Mouse (Mus musculus): Measurements from ENCODE around the gene Smim24.

Smim24 gene

DNA sequence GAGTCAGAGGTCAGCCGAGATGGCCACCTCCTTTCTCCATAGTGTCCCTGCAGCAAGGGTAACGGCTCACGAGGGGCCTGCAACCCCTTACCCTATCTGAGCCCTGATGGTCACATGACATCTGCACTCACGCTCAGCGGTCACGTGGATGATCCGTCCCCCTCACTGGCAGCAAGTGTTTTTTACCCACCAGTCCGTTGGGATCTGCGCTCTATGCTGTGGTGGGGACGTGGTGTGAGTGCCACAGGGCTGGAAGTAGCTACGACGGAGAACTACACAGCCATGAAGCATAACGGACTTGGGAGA lies 15.5 kb downstream of the Smim24 start:
- WGBS: 69% methylated on average over 13 of the region's 13 CpGs

GRCm38 (mm10) chr10:81408871-81409291 lies 16.0 kb downstream of the Smim24 start:
- 38% methylated on average over 9 of the region's 9 CpGs for WGBS

GRCm38 (mm10) chr10:81409330-81409729 lies 16.5 kb downstream of the Smim24 start:
- WGBS: 24% methylated on average over 8 of the region's 8 CpGs

DNA sequence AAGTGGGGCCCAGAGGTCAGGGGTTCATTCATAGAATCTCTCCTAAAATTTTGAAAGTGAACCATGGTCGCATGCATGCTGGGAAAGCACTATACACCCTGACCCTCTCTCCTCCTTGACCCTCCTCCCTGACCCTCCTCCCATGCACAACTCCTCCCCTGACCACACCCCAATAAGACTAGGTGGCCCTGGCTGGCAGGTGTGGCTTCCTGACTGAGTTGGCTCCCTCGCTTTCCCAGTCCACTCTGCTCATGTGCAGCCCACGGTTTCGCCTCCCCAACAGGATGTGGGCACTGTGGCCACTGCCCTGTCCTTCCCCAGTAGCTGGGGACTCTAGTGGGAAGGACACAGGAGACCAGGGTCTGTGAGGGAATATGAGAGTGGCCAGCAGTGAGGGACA lies 17.5 kb downstream of the Smim24 start:
- WGBS: 80% methylated on average over 4 of the region's 4 CpGs

DNA sequence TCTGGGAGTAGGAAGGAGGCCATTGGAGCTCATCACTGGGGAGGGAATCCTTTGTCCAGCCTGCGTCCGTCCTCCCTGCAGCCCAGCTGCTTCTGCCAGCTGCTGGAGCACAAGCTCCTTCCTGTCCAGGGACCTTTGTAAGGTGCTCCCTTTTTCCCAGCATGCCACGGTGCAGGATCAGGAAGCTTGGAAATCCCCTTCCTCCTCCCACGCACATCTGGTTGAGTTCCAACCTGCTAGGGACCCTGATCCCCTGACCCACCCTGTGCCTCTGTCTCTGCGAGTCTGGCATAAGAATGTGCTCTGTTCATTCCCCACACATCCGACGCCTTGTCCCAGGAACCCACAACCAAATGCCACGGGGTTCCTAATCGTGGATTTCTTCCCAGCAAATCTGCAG lies 18.1 kb downstream of the Smim24 start:
- 32% methylated on average over 9 of the region's 9 CpGs for WGBS

DNA sequence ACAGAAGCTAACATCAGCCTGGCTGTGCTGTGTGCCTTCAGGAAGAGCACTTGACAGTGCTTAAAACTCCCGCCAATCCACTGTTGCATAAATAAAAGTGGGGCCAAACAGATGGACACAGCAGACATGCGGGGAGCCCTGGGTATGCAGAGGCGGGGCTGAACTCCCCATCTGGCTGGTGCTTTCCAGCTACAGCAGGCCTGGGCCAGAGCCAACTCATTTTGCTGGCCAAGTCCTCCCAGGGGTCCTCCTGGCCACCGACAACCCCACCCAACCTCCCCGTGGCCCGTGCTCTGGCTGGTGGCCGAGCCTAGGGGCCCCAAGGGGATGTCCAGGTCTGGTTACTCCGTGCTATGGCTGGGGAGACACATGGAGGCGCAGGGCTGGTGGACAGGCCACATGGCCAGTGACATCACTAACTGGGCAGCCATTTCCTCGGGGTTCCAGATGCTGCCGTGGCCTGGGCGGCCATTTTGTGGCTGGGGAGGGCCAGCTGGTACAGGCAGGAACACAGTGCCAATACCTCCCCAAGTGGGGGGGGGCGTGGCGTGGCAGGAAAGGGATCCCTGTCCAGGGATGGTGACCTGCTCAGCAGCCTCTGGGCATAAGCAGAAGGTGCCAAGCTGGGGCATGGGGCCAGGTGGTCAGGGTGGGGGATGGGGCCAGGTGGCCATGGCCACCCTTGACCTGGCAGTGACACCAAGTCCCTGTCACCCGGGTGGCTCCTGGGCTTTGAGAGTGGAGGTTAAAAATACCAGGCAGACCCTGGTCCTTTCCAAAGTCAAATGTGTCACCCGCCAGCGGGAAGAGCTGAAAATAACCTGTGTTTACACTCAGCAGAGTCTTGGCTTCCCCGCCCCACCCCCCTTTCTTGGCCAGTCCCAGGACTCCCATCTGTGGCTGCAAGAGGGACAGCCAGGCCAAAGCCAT lies 18.9 kb downstream of the Smim24 start:
- 29% methylated on average over 18 of the region's 18 CpGs for WGBS

DNA sequence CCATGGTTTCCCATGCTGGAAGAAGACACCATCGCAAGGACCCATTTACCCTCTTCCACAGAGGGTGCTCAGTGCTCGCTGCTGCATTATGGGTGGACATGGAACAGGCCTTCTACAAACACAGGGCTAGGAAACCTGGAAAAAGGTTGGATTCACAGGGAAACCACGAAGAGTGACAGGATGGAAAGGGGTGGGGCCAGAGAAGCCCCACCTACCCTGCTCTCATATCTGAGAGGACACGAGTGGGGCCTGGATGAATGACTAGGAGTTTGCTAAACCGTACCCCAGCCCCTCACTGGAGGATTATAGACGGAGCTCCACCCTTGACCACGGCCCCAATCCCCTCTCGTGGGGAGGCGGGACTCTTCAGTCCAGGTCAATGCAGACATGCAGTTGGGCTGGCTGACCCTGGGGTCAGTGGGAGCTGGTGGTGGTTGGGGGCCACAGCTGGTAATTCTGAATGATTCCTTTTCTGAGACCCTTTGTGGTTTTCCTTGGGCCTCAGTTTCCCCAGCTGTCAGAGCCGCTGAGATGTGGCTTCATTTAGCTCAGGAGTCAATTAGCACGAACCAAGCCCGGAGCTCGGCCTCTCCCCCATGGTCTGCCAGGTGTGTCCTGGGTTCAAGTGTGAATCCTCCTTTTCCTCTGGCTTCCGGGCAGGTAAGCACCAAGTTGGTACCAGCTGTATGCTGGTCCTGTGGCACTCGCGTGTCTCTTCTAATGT lies 19.9 kb downstream of the Smim24 start:
- 69% methylated on average over 16 of the region's 16 CpGs for WGBS

DNA sequence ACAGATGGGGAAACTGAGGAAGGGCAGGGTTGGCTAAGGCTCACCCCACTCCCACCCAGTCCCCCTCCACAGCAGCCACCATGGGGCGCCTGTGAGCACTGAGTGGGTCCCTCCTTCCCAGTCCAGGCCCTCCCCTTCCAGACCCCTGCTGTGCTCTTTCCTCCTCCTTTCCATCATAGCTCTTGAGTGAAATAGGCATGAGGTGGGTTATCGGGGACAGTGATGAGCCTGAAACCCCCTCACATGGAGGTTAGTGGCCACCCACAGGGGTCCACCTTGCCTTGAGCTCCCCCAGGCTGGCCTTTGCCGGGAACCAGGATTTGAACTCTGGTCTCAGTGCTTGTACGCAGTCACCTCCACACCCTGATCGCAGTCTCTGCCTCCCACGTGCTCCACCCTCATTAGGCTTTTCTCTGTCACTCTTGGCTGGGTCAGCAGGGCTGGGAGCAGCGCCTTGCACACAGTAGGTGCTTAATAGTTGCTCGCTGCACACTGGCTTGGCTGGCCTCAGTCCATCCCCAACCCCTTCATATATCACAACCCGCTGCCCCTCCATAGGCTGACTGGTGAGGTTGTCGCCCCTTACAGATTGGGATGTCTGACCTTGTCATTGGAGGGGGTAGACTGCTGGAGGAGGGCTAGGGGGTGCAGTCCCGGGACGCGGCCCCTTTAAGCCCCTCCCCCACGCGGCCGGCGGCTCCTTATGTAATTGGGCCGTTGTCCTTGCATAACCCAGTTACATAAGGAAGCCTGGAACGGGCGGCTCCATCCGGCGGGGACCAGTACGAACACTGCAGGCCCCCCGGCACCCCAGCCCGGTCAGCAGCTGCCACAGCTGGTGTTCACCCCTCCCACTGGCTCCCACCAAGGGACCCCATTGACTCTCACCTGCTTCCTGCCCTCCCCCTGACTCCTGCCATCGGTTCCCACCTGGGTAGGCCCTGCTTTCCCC lies 20.7 kb downstream of the Smim24 start:
- WGBS: 22% methylated on average over 26 of the region's 26 CpGs

- WGBS: 79% methylated on average over 5 of the region's 5 CpGs
Measured at GRCm38 (mm10) chr10:81415146-81415545, 22.3 kb downstream of the Smim24 start.

- 61% methylated on average over 17 of the region's 17 CpGs for whole genome bisulfite sequencing
Measured at GRCm38 (mm10) chr10:81415549-81416310, 22.9 kb downstream of the Smim24 start.

DNA sequence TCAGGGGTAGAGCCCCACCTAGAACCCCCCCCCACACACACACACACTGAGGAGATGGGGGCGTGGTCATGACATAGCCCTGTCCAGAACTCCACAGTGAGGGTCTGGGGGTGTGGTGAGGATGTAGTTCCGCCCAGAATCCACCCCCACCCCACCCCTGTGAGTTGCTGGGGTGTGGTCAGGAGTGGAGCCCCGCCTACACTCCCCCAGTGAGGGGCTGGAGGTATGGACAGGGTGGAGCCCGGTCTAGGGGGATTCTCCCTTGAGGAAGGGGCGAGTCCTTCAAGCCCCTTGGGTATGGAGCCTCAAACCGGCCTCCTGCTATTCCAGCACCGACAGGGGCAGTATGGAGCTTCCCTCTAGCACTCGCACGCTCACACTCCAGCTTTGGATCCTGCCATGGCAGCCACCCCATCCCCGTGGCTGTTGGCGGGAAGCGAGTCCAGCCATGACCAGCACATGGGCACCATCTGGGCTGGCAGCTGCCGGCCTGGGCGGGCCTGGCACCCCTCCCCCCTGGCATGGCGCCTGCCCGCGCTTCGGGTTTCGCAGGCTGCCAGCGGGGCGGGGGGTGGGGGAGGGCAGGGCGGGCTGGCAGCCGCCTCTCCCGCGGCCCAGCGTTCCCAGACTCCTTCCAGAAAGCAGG lies 23.9 kb downstream of the Smim24 start:
- WGBS: 5% methylated on average over 26 of the region's 26 CpGs

GRCm38 (mm10) chr10:81417227-81418215 lies 24.7 kb downstream of the Smim24 start:
- 43% methylated on average over 12 of the region's 12 CpGs for WGBS

DNA sequence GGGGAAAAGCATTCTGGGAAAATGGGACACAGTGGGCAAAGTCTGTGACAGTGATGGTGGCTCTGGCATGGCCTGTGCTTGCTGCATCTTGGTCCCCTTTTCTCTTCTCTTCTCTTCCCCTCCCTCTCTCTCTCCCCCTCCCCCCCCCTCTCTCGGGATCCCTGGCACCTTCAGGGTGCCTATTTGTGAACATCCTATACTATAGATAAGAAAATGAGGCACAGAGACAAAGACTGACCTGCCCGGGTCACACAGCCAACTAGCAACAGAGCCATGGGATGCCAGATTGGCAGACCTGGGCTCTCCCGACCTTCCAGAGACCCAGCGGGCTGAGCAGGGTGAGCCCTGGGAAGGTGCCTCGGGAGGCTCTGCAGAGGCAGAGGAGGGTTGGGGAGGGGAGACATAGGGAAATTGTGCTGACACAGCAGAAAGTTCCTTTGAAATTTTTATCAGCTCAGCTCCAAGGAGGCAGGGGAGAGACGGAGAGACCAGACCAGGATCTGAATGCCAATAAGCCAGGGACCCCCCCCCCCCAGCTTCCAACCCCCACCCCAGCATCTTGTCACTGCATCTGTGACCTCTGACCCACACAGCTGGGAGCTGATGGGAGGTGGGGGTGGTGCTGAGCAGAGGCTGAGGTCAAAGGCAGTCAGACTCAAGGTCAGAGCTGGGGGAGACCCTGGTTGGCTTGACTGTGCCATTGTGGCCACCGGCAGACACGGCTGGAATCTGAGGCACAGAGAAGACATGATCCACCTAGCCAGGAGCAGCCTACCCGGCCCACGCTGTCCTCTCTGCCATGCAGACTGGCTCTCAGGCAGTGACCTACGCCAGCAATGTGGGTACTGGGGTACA lies 25.6 kb downstream of the Smim24 start:
- 63% methylated on average over 11 of the region's 11 CpGs for WGBS

- WGBS: 92% methylated on average over 10 of the region's 10 CpGs
Measured at GRCm38 (mm10) chr10:81419111-81419928, 26.5 kb downstream of the Smim24 start.

- WGBS: 91% methylated on average over 40 of the region's 40 CpGs
Measured at GRCm38 (mm10) chr10:81420191-81420767, 27.4 kb downstream of the Smim24 start.

- WGBS: 74% methylated on average over 4 of the region's 4 CpGs
Measured at GRCm38 (mm10) chr10:81421041-81421796, 28.4 kb downstream of the Smim24 start.

DNA sequence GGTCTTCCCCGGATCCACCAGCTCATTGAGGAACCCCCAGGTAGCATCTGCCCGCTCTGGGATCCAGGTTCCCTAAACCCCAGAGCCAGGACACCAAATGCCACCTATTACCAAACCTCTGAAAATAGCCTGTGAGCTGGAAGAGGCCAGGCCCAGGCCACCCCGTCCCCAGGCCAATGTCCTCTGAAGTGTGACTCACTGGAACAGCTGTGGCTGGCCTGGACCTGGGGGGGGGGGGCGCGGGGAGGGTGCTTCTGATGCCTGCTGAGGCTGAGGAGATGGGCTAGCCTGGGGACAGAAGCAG lies 28.9 kb downstream of the Smim24 start:
- 78% methylated on average over 5 of the region's 5 CpGs for WGBS

Data from cerebral cortex, adult 2 months (tissue).